In genomic region chr10:63243493-63244054, GRCm38 (mm10) we compare ENCODE assay signal across 8 mouse cellular contexts. TPM values are rescaled to one million over a fixed set of nuclear protein-coding genes. Genes with fewer than 3 reads are reported as not detected.
DNase-seq lines count a peak whose midpoint lies in the region; ATAC-seq lines count a peak whose summit lies in the region.

Gene Herc4, plus strand, starts transcription at chr10:63243810.

- H3K27ac ChIP-seq in hindbrain, embryonic 14.5 days: peak within 1 kb of the TSS; percentile 93

- peak within 1 kb of the TSS; percentile 86 for H3K9ac ChIP-seq in hindbrain, embryonic 14.5 days

- no peaks in the 10 kb centered on the region for H3K9me3 ChIP-seq in hindbrain, embryonic 14.5 days (ENCODE audit: control insufficient read depth, low read length)

- peaks cover 25% of the 10 kb centered on the region for H3K4me1 ChIP-seq in hindbrain, embryonic 14.5 days (replicated peaks; ENCODE audit: control insufficient read depth, insufficient read depth, low read length)

- peak within 1 kb of the TSS; percentile 77 for H3K4me2 ChIP-seq in hindbrain, embryonic 14.5 days (replicated peaks)

- peak within 1 kb of the TSS; percentile 95 for H3K4me3 ChIP-seq in hindbrain, embryonic 14.5 days (replicated peaks; ENCODE audit: low read length)

- WGBS in hindbrain, embryonic 14.5 days: under 1% methylated on average over 40 of the region's 44 CpGs

- H3K27me3 ChIP-seq in hindbrain, embryonic 14.5 days (ENCODE audit: control insufficient read depth, insufficient read depth, low read length): no peaks in the 10 kb centered on the region

- peak; percentile 96 for DNase-seq in R1 (ENCODE audit: low read depth, low spot score)
- DNase-seq in cerebellum, postnatal 25 days: peak; percentile 96 to 98
- DNase-seq in frontal cortex, postnatal 25 days (ENCODE audit: low spot score in 2 of 2): peak; percentile 80 to 89
- DNase-seq in hindbrain, embryonic 14.5 days (ENCODE audit: low spot score): peak; percentile 96
- DNase-seq in layer of hippocampus, postnatal 36 days: peak; percentile 90 to 92
- peak; percentile 94 for DNase-seq in lung, postnatal 36 days
- DNase-seq in retina, postnatal 1 day: peak; percentile 98
- peak; percentile 91 to 95 for DNase-seq in urinary bladder, adult 18-20 months (ENCODE audit: low spot score in 2 of 2)

- H3K36me3 ChIP-seq in hindbrain, embryonic 14.5 days (replicated peaks; ENCODE audit: control insufficient read depth, insufficient read depth): peaks cover 9% of the 10 kb centered on the region

- ATAC-seq in hindbrain, embryonic 14.5 days (ENCODE audit: low FRiP score): peak; percentile 99

RNA-seq across cellular contexts. Expression of gene Herc4, which starts in this region (rescaled TPM):
- polyA plus RNA-seq in hindbrain, embryonic 14.5 days (2014; fragmentation: Nextera tagmentation; extraction: Ambion mirVana): 30.9 and 31.5 TPM in 2 replicates
- total RNA-seq in layer of hippocampus, postnatal 36 days (2021): 10 to 100 TPM; 36.1 to 36.7 TPM

Comparison
In these comparisons a context has a peak if more than half of its experiments do, and no peak if none do; other contexts are left out.
1. Peak in every context shown above with its lines: DNase-seq, ATAC-seq, H3K4me3 ChIP-seq and H3K27ac ChIP-seq.